ENCODE assay signal across 27 mouse cellular contexts in the genomic region with DNA sequence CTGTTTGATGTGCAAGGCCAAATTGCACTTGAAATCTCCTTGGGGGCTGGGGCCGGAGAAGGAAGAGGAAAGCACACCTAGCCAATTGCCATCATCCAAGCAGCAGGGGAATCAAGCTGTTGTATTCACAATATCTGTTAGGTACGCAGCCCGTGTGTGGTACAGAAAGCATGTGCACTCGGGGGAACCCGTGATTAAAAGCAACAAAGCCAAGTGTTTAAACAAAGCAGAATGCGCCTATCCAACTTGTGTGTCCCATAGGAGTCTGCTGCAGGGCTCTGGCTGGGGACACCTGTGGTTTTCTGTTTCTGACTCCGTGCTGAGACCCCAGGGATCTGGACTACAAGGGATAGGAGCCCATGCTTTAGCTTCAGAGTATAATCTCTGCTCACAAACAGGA.
DNase-seq lines count a peak whose midpoint lies in the region; ATAC-seq and TF ChIP-seq lines count a peak whose summit lies in the region.
"Had no signal": no experiment of that assay in that cellular context is flagged by ENCODE, and none has a peak within 500 bp of the region (broad histone marks: within the 10 kb centered on the region; RNA-seq: fewer than 3 reads in every experiment).

No protein-coding gene starts in this region.

- H3K9me3 ChIP-seq in forebrain, embryonic 14.5 days (replicated peaks; ENCODE audit: control insufficient read depth, low read length): no peaks in the 10 kb centered on the region
- H3K9me3 ChIP-seq in forebrain, embryonic 10.5 days: no peaks in the 10 kb centered on the region
- no peaks in the 10 kb centered on the region for H3K9me3 ChIP-seq in embryonic facial prominence, embryonic 14.5 days (ENCODE audit: control insufficient read depth, low read length)
- H3K9me3 ChIP-seq: embryonic facial prominence, embryonic 13.5 days; forebrain, embryonic 15.5 days; heart, embryonic 12.5 days; hindbrain, embryonic 13.5 days; limb, embryonic 13.5 days; lung, embryonic 15.5 days; midbrain, embryonic 10.5 days; neural tube, embryonic 12.5 days had no signal

- TF ChIP-seq POLR2A in cerebellum, adult 2 months (IDR thresholded peaks at IDR 0.05; ENCODE audit: borderline replicate concordance, insufficient read depth, low read length): no peak

- no peak overlapping the region for H3K4me3 ChIP-seq in cerebellum, adult 2 months (replicated peaks; ENCODE audit: insufficient read depth, low read depth, low read length)
- H3K4me3 ChIP-seq in forebrain, embryonic 14.5 days (ENCODE audit: low read depth, low read length): no peak overlapping the region
- H3K4me3 ChIP-seq in forebrain, embryonic 10.5 days: no peak overlapping the region
- no peak overlapping the region for H3K4me3 ChIP-seq in embryonic facial prominence, embryonic 14.5 days (ENCODE audit: low read depth, low read length)
- H3K4me3 ChIP-seq: embryonic facial prominence, embryonic 13.5 days; forebrain, embryonic 15.5 days; heart, embryonic 12.5 days; hindbrain, embryonic 13.5 days; limb, embryonic 13.5 days; lung, embryonic 15.5 days; midbrain, embryonic 10.5 days; myocyte; neural tube, embryonic 12.5 days had no signal

- H3K9ac ChIP-seq in forebrain, embryonic 14.5 days (ENCODE audit: low read length): no peak overlapping the region
- no peak overlapping the region for H3K9ac ChIP-seq in embryonic facial prominence, embryonic 14.5 days (ENCODE audit: low read depth, low read length)
- H3K9ac ChIP-seq: embryonic facial prominence, embryonic 13.5 days; forebrain, embryonic 15.5 days; heart, embryonic 12.5 days; hindbrain, embryonic 13.5 days; limb, embryonic 13.5 days; lung, embryonic 15.5 days; neural tube, embryonic 12.5 days had no signal

- peaks cover 36% of the 10 kb centered on the region for H3K4me1 ChIP-seq in cerebellum, adult 2 months (ENCODE audit: control insufficient read depth, insufficient read depth, low read length)
- H3K4me1 ChIP-seq in forebrain, embryonic 14.5 days (ENCODE audit: control insufficient read depth, insufficient read depth, low read length): peaks cover 12% of the 10 kb centered on the region
- peaks cover 15% of the 10 kb centered on the region for H3K4me1 ChIP-seq in forebrain, embryonic 10.5 days
- H3K4me1 ChIP-seq in embryonic facial prominence, embryonic 14.5 days (ENCODE audit: control insufficient read depth, insufficient read depth, low read length): peaks cover 11% of the 10 kb centered on the region
- H3K4me1 ChIP-seq: heart, embryonic 12.5 days; lung, embryonic 15.5 days had no signal

- no peaks in the 10 kb centered on the region for H3K27me3 ChIP-seq in cerebellum, adult 2 months (ENCODE audit: control insufficient read depth, insufficient read depth, low read length)
- no peaks in the 10 kb centered on the region for H3K27me3 ChIP-seq in forebrain, embryonic 14.5 days (replicated peaks; ENCODE audit: control insufficient read depth, insufficient read depth, low read length)
- no peaks in the 10 kb centered on the region for H3K27me3 ChIP-seq in forebrain, embryonic 10.5 days (ENCODE audit: poor library complexity, severe bottlenecking)
- no peaks in the 10 kb centered on the region for H3K27me3 ChIP-seq in embryonic facial prominence, embryonic 14.5 days (replicated peaks; ENCODE audit: control insufficient read depth, insufficient read depth, low read length)
- H3K27me3 ChIP-seq: embryonic facial prominence, embryonic 13.5 days; forebrain, embryonic 15.5 days; heart, embryonic 12.5 days; hindbrain, embryonic 13.5 days; lung, embryonic 15.5 days; neural tube, embryonic 12.5 days had no signal

- DNase-seq in cerebellum, adult 2 months: peak in 1 of 2 experiments; percentile 49
- no peak for DNase-seq in cerebellum, postnatal 36 days
- DNase-seq in forebrain, embryonic 14.5 days (ENCODE audit: low spot score): peak; percentile 38
- no peak for DNase-seq in forebrain, embryonic 10.5 days (ENCODE audit: extremely low spot score, low spot score)
- peak; percentile 61 for DNase-seq in brain, adult 2 months (ENCODE audit: low read depth, low spot score)
- DNase-seq in embryonic facial prominence, embryonic 14.5 days (ENCODE audit: low spot score): peak; percentile 72
- DNase-seq: adrenal gland, postnatal 14 days; gastrocnemius, postnatal 25 days; heart, adult 18-20 months; heart, postnatal 4 days; kidney, adult 8-10 months; kidney, postnatal 4 days; thymus, adult 2 months; thymus, postnatal 36 days had no signal

- no peak overlapping the region for H3K4me2 ChIP-seq in forebrain, embryonic 14.5 days (ENCODE audit: low read length)
- no peak overlapping the region for H3K4me2 ChIP-seq in embryonic facial prominence, embryonic 14.5 days (ENCODE audit: low read depth, low read length)
- H3K4me2 ChIP-seq: embryonic facial prominence, embryonic 13.5 days; forebrain, embryonic 15.5 days; heart, embryonic 12.5 days; hindbrain, embryonic 13.5 days; limb, embryonic 13.5 days; liver, embryonic 11.5 days; lung, embryonic 15.5 days; neural tube, embryonic 12.5 days had no signal

- H3K36me3 ChIP-seq in forebrain, embryonic 14.5 days (ENCODE audit: control insufficient read depth, insufficient read depth, low read length): no peaks in the 10 kb centered on the region
- no peaks in the 10 kb centered on the region for H3K36me3 ChIP-seq in forebrain, embryonic 10.5 days (replicated peaks)
- no peaks in the 10 kb centered on the region for H3K36me3 ChIP-seq in embryonic facial prominence, embryonic 14.5 days (ENCODE audit: control insufficient read depth, insufficient read depth, low read length)
- H3K36me3 ChIP-seq: embryonic facial prominence, embryonic 13.5 days; forebrain, embryonic 15.5 days; heart, embryonic 12.5 days; hindbrain, embryonic 13.5 days; limb, embryonic 13.5 days; lung, embryonic 15.5 days; midbrain, embryonic 10.5 days; neural tube, embryonic 12.5 days had no signal

- TF ChIP-seq CTCF in cerebellum, adult 2 months (IDR thresholded peaks at IDR 0.05; ENCODE audit: borderline replicate concordance, insufficient read depth, low read depth, low read length): no peak

- peak overlapping the region; percentile 95 for H3K27ac ChIP-seq in cerebellum, adult 2 months (ENCODE audit: insufficient read depth, low read length)
- H3K27ac ChIP-seq in forebrain, embryonic 14.5 days (ENCODE audit: low read depth, low read length): no peak overlapping the region
- no peak overlapping the region for H3K27ac ChIP-seq in forebrain, embryonic 10.5 days
- H3K27ac ChIP-seq in embryonic facial prominence, embryonic 14.5 days (replicated peaks; ENCODE audit: low read depth, low read length): no peak overlapping the region
- H3K27ac ChIP-seq: embryonic facial prominence, embryonic 13.5 days; forebrain, embryonic 15.5 days; hindbrain, embryonic 13.5 days; kidney, postnatal 0 days; limb, embryonic 13.5 days; lung, embryonic 15.5 days; midbrain, embryonic 10.5 days; neural tube, embryonic 12.5 days had no signal

- 26% methylated on average over 7 of the region's 7 CpGs for WGBS in cerebellum, adult 2 months
- 22% methylated on average over 7 of the region's 7 CpGs for WGBS in forebrain, embryonic 14.5 days
- WGBS in forebrain, embryonic 10.5 days: 55% methylated on average over 7 of the region's 7 CpGs
- 34% methylated on average over 7 of the region's 7 CpGs for WGBS in embryonic facial prominence, embryonic 14.5 days

- no peak for ATAC-seq in forebrain, embryonic 14.5 days
- peak; percentile 83 for ATAC-seq in embryonic facial prominence, embryonic 14.5 days (ENCODE audit: low read depth)
- no peak for ATAC-seq in CD4-positive, CD25-positive, alpha-beta regulatory T cell, adult 4 months
- ATAC-seq: forebrain, embryonic 15.5 days; intestine, embryonic 16.5 days had no signal

Comparison
In these comparisons a context has a peak if more than half of its experiments do, and no peak if none do; other contexts are left out.
1. DNase-seq: peak in forebrain, embryonic 14.5 days (single experiment), brain, adult 2 months (single experiment) and embryonic facial prominence, embryonic 14.5 days (single experiment); none in cerebellum, postnatal 36 days (0 of 2) and forebrain, embryonic 10.5 days (single experiment).